Mouse (Mus musculus) inflammation-experienced regulatory T-cells, adult 6 months (primary cell): Measurements from ENCODE around the gene Prss30. TPM values are rescaled to one million over a fixed set of nuclear protein-coding genes. Genes with fewer than 3 reads are reported as not detected.

ENCODE experiments used
- ATAC-seq: one replicate; pipeline ENCODE4 v1.8.0; 2017
- polyA plus RNA-seq, 3 experiments: library from polyadenylated mRNA; unstranded; fragments of 100-300 nt; shearing (Covaris generic); gene quantifications; one replicate each; pipeline ENCODE4 v1.2.1; 2017

Gene Prss30
- 1 to 10 TPM in 1 of 3 experiments, not detected in 2; 2.4 TPM for polyA plus RNA-seq

DNA sequence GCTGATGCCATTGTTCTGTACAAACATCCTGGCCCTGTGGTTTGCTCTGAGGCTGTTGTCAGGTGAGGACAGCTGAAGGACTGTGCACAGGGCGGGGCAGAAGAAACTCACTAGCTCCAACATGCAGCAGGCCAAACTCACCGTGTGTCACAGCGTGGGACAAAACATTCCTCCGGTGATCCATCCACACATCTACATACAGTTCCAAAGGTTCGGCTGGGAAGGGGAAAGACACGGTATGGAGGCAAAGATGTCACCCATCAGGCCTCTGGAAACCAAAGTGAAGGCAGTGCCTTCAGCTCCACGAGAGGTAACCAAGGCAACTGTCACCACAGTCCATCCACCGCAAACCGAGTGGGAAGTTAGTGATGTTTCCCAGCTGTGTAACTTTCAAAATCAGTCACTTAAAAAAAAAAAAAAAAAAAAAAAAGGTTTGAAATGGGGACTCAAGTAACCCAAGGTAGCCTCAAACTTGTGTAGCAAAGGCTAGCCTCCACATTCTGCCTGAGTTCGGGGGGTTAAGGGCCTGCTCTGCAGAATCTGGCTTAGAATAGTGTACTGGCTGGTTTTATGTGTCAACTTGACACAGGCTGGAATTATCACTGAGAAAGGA lies at the start of gene Prss30:
Gene Prss30, minus strand, starts transcription at position 270 of the 613 bp plus-strand sequence.
- no peak for ATAC-seq

DNA sequence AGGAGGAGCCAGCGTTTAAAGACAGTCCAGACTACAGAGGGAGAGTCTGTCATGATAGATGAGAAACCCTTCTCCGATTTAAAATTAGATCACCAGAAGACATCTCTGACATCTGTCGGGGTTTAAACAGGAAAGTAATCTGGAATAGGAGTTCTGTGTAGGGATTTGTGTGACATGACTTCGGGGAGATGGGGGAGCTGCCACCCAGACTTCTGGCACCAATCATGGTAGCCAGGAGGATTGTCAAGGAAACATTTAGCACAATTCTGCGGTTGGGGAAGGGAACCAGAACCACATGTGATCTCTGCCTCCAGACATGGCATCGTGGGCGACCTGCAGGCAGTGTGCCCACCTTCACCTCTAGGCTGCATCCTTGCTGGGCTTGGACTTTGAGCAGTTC lies 49.1 kb upstream of the Prss30 start:
- ATAC-seq, result no peak

DNA sequence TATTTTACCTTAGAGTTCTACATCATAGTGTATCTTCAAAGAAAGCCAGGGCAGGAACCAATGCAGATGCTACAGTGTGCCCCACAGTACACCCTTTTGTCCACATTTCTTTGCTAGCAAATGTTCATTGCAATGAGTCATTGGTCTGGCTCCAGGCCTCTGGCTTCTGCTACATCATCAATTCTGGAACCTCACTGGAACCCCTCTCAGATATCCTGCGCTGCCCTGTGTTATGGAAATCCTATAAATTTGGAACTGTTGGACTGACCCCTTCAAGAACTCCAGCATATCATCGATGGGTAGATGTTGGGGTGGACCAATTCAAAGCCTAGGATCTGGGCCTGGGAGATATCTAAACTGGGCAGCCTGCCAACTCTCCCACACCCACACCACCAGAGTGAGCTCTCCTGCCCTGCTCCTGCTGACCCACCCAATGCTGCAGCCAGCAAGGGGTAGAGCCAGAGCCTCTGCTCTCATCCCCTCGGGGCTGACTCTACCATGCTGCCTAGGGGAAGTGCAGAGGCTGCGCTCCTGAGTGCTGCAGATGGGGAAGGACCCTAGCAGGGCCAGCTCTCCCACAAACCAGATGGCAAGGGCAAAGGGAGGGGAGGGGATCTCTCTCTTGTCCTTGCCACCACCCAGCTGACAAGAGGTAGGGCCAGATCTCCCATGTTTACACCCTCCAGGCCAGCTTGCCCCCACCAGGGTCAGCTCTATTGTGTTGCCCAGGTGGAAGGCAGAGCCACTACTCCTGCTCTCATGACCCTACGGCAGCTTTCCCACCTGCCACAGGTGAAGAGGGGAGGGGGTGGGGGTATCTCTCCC lies 41.2 kb upstream of the Prss30 start:
- no peak for ATAC-seq

DNA sequence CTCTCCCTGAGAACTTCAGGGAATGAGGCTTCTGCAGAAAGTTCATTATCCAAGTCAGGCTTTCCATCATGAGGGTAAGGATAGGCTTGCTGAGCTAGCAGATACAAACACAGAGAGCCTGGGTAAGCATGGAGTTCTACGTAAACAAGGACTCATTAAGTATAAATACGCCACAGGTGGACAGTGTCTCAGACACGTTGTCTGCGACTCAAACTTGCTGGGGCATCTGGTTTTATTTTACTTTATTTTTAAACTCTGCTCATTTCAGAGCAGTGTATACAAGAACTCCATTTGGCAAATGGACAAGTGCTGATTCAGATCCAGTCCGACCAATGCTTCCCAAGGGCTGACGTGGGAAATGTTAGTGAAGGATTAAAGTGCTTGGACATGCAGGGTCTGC lies 40.3 kb upstream of the Prss30 start:
- ATAC-seq, result no peak

DNA sequence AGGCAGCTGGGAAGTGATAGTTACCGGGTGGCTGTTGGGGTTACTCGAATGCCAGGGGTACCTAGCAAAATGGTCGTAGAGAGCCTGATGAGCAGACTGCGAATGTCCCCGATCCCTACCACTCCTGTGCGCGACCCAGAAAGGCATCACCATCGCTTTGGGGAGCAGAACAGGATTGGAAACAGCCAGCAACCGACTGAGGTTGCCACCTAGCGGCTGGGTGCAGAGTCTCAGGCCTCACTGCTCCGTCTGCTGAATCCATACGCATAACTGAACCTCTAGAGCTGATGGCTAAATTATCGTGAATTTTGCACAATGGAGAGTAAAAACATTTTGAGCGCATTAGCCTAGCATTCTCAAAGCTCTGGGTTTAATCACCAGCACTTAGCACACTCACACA lies 35.4 kb upstream of the Prss30 start:
- ATAC-seq, result no peak

DNA sequence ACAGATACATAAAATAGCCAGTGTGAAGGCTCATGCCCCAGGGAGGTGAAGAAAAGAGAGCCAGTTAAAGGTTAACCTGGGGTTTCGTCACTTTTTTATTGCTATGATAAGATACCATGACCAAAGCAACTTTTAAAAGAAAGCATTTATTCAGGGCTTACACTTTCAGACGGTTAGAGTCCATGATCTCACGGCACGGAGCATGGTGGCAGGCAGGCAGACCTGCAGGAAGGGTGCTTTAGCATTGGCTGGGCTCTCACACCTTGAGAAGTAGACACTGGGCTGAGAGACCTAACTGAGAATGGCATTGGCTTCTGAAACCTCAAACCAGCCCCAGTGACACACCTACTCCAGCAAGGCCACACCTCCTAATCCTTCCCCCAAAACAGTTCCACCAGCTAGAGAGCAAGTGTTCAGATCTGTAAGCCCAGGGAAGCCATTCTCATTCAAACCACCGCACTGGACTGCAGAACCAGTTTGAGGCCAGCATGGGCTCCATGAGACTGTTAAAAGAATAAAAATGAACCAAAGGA lies 34.1 kb upstream of the Prss30 start:
- ATAC-seq, result no peak

DNA sequence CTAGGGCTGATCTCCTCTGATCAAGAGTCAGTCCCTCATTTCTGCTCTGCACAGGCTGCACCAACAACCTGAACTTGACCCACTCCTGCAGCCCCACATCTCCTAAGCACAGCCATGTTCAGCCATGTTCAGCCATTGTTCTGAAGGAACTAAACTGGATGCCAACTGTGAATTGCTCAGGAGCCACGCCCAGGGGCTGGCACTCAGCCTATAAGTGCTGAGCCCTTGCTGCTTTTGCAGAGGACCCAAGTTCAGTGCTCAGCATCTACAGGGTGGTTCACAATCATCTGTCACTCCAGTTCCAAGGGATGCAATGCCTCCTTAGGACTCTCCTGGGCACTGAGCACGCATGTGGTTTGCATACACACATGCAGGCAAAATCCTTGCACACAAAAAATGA lies 32.6 kb upstream of the Prss30 start:
- no peak for ATAC-seq

DNA sequence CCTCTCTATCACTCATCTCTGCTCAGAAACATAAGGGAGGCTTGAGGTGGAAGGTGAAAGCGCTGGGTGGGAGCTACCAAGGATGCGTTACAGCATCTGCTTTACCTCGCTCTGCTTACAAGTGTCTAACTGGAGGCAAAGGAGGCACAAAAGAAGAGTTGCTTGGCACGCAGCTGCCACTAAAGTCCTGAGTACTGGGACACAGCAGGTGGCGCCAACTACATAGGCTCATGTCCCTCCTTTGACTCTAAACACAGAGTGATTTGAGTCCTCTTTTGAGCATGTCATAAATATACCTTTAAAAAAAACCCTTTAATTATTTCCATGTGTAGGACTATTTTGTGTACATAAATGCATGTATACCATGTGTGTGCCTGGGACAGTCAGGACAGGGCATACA lies 29.3 kb upstream of the Prss30 start:
- ATAC-seq, result no peak

DNA sequence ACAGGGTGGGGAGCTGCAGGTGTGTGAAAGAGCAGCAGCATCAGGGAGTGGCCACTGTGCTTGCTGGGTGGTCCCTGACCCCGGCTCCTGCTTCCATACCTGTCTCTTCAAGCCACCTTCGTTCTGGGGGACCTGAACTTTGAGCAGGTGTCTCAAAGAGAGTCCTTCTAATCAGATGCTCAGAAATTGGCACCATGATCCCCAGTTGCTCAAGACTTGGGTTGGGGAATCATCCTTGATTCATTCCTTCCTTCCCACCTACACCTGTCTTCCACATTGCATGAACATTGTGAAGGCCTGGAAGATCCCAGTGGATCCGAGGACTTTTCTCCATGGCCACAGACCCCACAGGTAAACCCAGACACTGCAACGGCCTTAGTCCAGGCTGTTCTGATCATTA lies 27.7 kb upstream of the Prss30 start:
- no peak for ATAC-seq

GRCm38 (mm10) chr17:24007391-24007790 lies 27.0 kb upstream of the Prss30 start:
- no peak for ATAC-seq

GRCm38 (mm10) chr17:24006930-24007329 lies 26.6 kb upstream of the Prss30 start:
- no peak for ATAC-seq

GRCm38 (mm10) chr17:24005049-24005448 lies 24.7 kb upstream of the Prss30 start:
- ATAC-seq, result no peak

- ATAC-seq, result no peak
Observed at GRCm38 (mm10) chr17:24004071-24004665, 23.8 kb upstream of the Prss30 start.

GRCm38 (mm10) chr17:24000404-24000803 lies 20.0 kb upstream of the Prss30 start:
- no peak for ATAC-seq

GRCm38 (mm10) chr17:23998383-23998782 lies 18.0 kb upstream of the Prss30 start:
- ATAC-seq, result no peak

GRCm38 (mm10) chr17:23997901-23998300 lies 17.5 kb upstream of the Prss30 start, which contains the start of gene Prss22:
TSS of gene Prss22 (minus strand) at chr17:23998100.
- ATAC-seq, result no peak

DNA sequence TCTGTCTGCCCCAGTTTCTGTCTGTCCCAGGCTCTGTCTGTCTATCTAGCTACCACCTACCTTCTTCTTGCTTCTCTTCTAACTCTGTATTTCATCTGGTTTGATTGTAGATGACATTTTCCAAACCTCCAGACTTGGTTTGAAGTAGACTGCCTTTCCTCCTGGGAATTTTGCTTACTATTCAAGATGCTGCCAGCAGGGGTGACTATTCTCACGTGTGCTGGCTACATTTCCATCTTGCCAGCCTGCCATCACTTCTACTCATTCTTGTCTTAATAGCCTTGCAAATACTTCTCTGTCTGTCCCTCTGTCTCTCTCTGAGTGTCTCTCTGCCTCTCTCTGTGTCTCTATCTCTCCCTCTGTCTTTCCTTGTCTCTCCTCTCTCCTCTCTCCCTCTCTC lies 15.1 kb upstream of the Prss30 start:
- no peak for ATAC-seq

DNA sequence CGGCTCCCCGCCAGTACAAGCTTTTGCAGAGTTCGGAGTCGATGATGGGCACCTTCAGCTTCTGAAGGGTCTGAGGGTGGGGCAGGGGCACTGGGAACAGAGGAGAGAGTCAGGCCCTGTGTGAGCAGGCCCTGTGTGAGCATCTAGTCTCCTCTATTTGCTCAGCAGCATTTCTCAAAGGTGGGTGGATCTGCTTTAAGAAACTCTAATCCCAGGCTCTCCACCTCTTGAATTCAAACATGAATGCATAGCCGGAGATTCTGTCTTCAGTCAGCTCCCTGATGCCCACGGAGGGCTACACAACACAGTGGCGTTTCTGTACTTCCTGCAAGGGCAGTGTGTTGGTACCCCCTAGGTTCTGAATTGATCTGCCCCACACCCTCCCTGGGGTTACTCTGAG lies 14.3 kb upstream of the Prss30 start:
- no peak for ATAC-seq

- peak; percentile 85 for ATAC-seq
Observed at GRCm38 (mm10) chr17:23993559-23994428, 13.4 kb upstream of the Prss30 start.

DNA sequence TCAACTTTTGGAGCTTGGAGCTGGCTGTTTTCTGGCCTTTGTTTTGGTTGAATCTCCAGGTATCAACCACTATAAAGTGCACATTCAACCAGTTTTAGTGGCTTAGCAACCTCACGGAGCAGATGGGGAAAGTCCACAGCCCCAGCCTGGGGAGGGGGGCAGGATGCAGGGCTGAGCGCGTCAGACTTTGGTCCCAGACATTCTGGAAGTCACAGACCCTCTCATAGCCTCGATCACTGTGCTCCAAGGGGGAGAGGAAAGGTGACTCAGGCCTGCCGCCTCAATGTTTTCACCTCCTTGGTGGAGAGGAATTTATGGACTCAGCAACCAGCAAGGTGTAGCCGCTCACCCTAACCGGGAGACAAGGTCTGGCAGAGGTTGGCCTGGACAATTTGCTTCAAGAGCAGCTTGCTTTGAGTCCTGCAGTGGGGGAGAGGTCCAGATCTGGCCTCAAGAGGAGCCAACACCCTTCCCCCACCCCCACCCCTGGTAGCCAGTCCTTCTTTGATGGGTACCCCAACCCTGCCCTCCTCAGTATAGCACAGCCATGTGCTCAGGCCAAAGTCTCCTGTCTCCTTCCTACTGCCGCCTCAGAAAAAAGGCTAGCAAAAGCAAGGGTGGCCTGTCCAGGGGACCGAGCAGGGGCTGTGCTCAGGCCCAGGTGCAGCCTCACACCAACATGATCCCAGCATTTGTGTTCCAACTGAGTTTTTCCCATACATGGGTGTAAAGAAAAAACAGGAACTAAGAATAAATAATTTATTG lies 12.6 kb upstream of the Prss30 start:
- ATAC-seq, result no peak

GRCm38 (mm10) chr17:23989802-23990201 lies 9.4 kb upstream of the Prss30 start:
- ATAC-seq, result no peak

DNA sequence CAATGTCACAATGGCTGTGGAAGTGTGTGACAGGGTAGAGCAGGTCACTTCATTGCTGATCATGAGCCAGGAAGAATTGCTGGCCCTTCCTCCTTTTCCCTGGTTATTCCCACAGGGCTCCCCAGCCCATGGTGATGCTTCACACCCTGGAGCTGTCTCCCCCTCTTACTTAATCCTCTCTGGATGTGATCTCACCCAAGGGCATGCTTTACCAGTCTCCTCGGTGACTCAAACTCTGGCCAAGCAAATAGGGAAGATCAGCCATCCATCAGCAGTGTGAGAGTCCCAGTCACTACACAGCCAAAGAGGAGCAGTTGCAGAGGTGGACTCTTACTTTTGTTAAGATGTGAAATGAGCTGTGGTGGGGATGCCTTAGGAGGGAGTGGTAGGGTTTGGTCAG lies 4.6 kb upstream of the Prss30 start:
- no peak for ATAC-seq
